Mouse (Mus musculus): Measurements from ENCODE around the gene Gm20695. TPM values are rescaled to one million over a fixed set of nuclear protein-coding genes. Genes with fewer than 3 reads are reported as not detected.

Gm20695 gene
- polyA plus RNA-seq (2017; shearing (Covaris generic)), result 1.6 TPM

GRCm38 (mm10) chr16:3884201-3885064 lies at the start of gene Gm20695, which contains the start of gene Zfp597:
Gm20695 (plus strand) TSS chr16:3884648.
Zfp597 (minus strand) TSS chr16:3884561.

GRCm38 (mm10) chr16:3846711-3847518 lies 37.5 kb upstream of the Gm20695 start, which contains the start of gene Zfp174:
Zfp174 (plus strand) TSS chr16:3847268.

DNA sequence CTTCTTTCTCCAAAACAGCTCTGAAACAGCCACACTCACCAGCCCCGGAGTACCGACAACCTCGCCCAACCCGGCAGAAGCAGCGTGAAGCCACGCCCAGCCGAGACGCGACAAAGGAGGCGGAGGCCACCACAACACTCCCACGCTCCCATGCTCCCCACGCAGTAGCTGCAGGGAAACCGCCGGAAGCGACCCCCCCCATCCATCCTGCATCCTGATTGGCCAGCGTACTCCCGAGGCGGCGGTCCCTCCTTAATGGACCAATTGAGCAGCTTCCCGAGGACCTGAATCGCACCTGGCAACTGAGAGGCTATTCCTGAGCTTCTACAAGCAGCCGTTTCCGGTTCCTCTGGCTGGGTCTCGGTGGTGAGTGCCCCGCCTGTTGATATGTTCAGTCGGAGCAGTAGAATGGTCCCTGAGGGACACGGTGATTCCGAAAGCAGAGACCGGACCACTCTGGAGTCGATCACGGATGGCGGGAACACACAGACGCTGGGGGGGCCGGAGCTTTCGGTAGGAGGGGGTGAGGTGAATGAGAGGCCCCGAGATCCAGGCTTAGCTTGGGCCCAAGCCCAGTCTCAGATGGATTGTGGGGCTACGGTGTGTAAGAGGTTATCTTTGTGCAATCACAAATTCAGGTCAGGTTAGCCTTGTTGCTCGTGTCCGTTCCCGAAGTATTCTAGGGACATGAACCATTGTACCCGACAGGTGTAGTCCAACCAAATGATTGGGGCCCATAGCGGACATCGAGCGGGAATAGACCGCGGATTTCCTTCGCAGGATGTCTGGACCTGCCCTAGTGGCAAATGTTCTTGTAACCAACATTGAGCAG lies 12.0 kb upstream of the Gm20695 start, which contains the start of gene Naa60:
Gene Naa60, plus strand, starts transcription at position 160 of the 832 bp plus-strand sequence.

GRCm38 (mm10) chr16:3908537-3909111 lies 24.2 kb downstream of the Gm20695 start, which contains the start of the genes 1700037C18Rik and Cluap1:
1700037C18Rik (minus strand) TSS chr16:3908689.
Cluap1 (plus strand) TSS chr16:3908801.

Other genes with a start within 250 kb of the Gm20695 start
- not detected for gene Mefv, start 166.6 kb upstream of the Gm20695 start, polyA plus RNA-seq (2017; shearing (Covaris generic))
- gene Zfp263, start 140.6 kb upstream of the Gm20695 start, polyA plus RNA-seq (2017; shearing (Covaris generic)), result 51.4 TPM
- not detected for gene Olfr15, start 53.8 kb upstream of the Gm20695 start, polyA plus RNA-seq (2017; shearing (Covaris generic))
- gene Zfp174, start 37.4 kb upstream of the Gm20695 start, polyA plus RNA-seq (2017; shearing (Covaris generic)), result 0.26 TPM
- 77.2 TPM for gene Naa60, start 12.3 kb upstream of the Gm20695 start, polyA plus RNA-seq (2017; shearing (Covaris generic))
- 7.0 TPM for gene Zfp597, start 87 bp upstream of the Gm20695 start, polyA plus RNA-seq (2017; shearing (Covaris generic))
- 4.5 TPM for gene 1700037C18Rik, start 24.0 kb downstream of the Gm20695 start, polyA plus RNA-seq (2017; shearing (Covaris generic))
- 10.9 TPM for gene Cluap1, start 24.2 kb downstream of the Gm20695 start, polyA plus RNA-seq (2017; shearing (Covaris generic))
- gene Nlrc3, start 92.0 kb downstream of the Gm20695 start, polyA plus RNA-seq (2017; shearing (Covaris generic)), result 39.2 TPM
- gene Slx4, start 119.1 kb downstream of the Gm20695 start, polyA plus RNA-seq (2017; shearing (Covaris generic)), result 25.1 TPM
- gene Dnase1, start 152.3 kb downstream of the Gm20695 start, polyA plus RNA-seq (2017; shearing (Covaris generic)), result 4.2 TPM
- 47.7 TPM for gene Trap1, start 193.2 kb downstream of the Gm20695 start, polyA plus RNA-seq (2017; shearing (Covaris generic))

Measured in effector memory CD4-positive, alpha-beta T cell, adult 5 months (primary cell).